Mouse (Mus musculus) gastrocnemius, adult 2 months (tissue): Measurements from ENCODE around the gene Irf4. TPM values are rescaled to one million over a fixed set of nuclear protein-coding genes. Genes with fewer than 3 reads are reported as not detected.

Experiments
- DNase-seq: peaks from one replicate; pipeline ENCODE4 v3.0.0; 2022
- H3K27ac ChIP-seq: fragments of 200-600 bp; 2 replicates; pipeline ENCODE4 v1.8.1; 2022; ENCODE audit warnings: mild to moderate bottlenecking
- H3K4me3 ChIP-seq: fragments of 200-600 bp; 2 replicates; pipeline ENCODE4 v1.8.1; 2022; ENCODE audit warnings: mild to moderate bottlenecking, moderate library complexity
- CTCF ChIP-seq: fragments of 200-600 bp; IDR thresholded peaks from 2 replicates; pipeline ENCODE4 v1.8.1; 2022; ENCODE audit warnings: antibody characterized with exemption, mild to moderate bottlenecking, moderate library complexity
- intact Hi-C: fragments of 180-260 bp; cut with DNase I; formaldehyde crosslinking; loops from one replicate; pipeline ENCODE4 v1.15.1; 2025
- total RNA-seq, 2 experiments: library from RNA; stranded (reverse); gene quantifications; 2 replicates each; pipeline ENCODE4 v1.2.3; 2021

The Irf4 gene
- total RNA-seq, 2 experiments from 2014 or later = 0.64 to 2.5 TPM

DNA sequence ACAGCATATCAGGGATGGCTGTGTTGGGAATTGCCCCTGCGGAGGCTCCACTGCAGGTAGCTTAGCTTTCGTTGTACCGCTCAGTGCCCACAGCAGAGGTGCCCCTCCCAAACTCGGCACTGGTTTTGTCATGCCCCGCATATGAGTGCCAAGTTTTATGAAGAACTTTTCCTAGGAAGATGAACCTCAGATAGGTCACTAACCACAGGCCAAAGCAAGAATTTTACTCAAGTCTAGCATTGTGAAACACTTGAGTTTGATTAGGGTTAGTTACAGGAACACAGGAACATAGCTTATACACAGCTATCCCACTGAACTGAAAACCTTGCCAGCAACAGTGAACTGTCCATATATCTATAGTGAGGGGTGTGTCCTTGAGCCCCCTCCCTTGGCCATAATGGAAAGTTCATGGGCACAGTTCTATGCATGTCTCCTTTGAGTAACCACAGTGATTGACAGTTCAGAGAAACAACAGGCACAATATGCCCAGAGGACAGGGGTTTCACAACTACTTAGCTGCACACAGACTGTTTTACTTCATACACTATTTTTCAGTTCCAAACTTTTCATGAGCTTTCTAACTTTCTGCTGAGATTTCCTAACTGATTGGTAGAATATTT is 53.4 kb downstream of the Irf4 start:
- intact Hi-C loops = no loop called here
- Histone ChIP-seq H3K27ac (no peak overlapping the region), H3K4me3 (no peak overlapping the region)
- DNase-seq = no peak
- no peak for TF ChIP-seq CTCF

DNA sequence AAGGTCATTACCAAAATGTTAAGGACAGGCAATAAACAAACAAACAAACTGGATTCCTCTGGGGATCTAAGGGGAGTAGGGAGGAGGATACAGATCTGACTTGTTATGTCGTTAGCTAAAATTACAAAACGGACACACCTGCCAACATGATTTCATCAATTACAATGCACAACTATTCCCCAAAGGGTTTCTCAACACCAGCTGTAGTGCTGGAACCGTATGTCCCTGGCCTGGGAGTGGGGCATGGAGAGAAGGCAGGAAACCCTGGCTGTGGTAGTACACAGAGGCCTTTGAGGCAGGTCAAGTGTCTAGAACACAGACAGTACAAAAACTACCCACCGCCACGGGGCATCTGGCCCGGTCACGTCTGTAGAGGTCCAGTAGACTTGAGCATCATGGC is 60.2 kb downstream of the Irf4 start:
- Histone ChIP-seq H3K27ac (peak overlapping the region; percentile 72), H3K4me3 (no peak overlapping the region)
- TF ChIP-seq CTCF = no peak
- DNase-seq = peak; percentile 56
- intact Hi-C loops = no loop called here

DNA sequence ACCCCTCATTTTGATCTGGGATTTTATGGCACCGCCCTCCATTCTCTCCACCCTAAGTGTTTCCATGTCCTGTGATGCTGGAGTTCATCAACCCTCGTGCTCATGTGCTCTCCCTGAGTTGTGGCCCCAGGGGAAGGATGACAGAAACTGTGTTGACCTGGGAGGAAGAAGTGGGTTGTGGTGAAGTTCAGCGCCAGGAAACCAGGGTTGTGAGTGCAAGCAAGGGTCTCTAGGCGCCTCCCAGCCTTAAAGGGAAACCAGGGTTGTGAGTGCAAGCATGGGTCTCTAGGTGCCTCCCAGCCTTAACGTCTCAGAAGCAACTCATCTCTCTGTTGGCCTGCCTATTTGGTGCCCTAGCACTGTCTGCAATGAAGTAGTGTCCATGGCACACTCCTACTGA is 64.4 kb downstream of the Irf4 start:
- Histone ChIP-seq H3K4me3 (no peak overlapping the region), H3K27ac (no peak overlapping the region)
- intact Hi-C loops = no loop called here
- no peak for TF ChIP-seq CTCF
- DNase-seq = no peak

DNA sequence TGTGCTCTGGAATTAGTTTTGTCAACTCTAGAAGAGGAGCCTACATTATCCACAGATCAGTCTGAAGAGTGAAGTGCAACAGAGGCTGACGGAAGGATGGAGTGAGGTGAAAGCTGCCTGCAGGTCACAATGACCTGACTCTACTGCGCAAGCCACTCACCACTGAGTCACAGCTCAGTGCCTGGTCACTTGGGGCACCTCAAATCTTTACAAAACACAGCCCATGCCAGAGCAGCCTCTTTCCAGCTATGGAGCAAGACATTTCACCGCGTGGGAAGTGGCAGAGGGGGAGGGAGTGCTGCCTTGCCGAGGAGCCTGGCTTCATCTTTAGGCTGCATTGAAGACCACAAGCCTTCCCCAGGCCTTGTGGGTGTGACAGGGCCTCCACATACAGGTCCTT is 65.2 kb downstream of the Irf4 start:
- intact Hi-C loops = no loop called here
- DNase-seq = no peak
- H3K27ac ChIP-seq = no peak overlapping the region
- no peak for TF ChIP-seq CTCF
- H3K4me3 ChIP-seq = no peak overlapping the region

Other genes with a start within 250 kb of the Irf4 start
- gene Uqcrfs1, start 203.9 kb upstream of the Irf4 start, total RNA-seq = 100 to 1,000 TPM; 441 to 666 TPM
- 10 to 100 TPM; 36.2 to 59.5 TPM for gene Dusp22, start 89.2 kb upstream of the Irf4 start, total RNA-seq
- under 1 TPM in 1 of 2 experiments, not detected in 1; 0.28 TPM for gene Hus1b, start 198.5 kb downstream of the Irf4 start, total RNA-seq
- gene Exoc2, start 224.9 kb downstream of the Irf4 start, total RNA-seq = 10 to 100 TPM; 14.2 to 15.1 TPM
- not detected for gene Gm5447, start 225.0 kb downstream of the Irf4 start, total RNA-seq